Mouse (Mus musculus) liver, adult 2 months (tissue): ENCODE measurements around the gene Lin54.

Experiments
- CTCF ChIP-seq: fragments of 200-500 bp; IDR thresholded peaks from 2 replicates; pipeline ENCODE4 v1.5.1; 2011; ENCODE audit warnings: low read depth, low read length, control low read depth
- POLR2A ChIP-seq: fragments of 200-500 bp; IDR thresholded peaks from 2 replicates; pipeline ENCODE4 v1.6.1; 2011; ENCODE audit warnings: low read length, control low read depth; ENCODE audit not compliant: insufficient read depth; ENCODE audit errors: extremely low read depth

DNA sequence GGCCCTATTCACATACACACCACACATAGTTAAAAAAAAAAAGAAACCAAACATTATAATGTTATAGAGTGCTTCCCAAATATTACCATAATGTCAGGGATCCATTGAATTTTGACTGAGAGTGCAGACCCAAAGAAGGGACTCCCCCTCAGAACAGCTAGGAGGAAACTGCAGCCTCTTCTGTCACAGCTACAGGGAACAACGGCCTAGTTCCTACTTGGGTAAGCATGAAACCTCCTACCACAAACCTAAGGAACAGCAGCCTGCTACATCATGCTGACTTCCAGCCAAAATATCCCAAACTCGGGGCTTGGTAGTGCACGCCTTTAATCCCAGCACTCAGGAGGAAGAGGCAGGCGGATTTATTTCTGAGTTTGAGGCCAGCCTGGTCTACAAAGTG lies 48.9 kb upstream of the Lin54 start:
- TF ChIP-seq CTCF: no peak
- no peak for TF ChIP-seq POLR2A
